Mouse (Mus musculus) c-Kit-negative CD71-positive TER-119-positive erythroid progenitor cells, embryonic 14.5 days (primary cell): ENCODE measurements around the gene Rbm19.

Experiments used
- DNase-seq: peaks from one replicate; pipeline ENCODE4 v3.0.0-alpha.2; 2013; ENCODE audit warnings: low read depth, low spot score

Rbm19 gene

GRCm38 (mm10) chr5:120199865-120200264 is 83.6 kb downstream of the Rbm19 start:
- no peak for DNase-seq

GRCm38 (mm10) chr5:120204316-120204715 is 88.1 kb downstream of the Rbm19 start:
- DNase-seq, result no peak

DNA sequence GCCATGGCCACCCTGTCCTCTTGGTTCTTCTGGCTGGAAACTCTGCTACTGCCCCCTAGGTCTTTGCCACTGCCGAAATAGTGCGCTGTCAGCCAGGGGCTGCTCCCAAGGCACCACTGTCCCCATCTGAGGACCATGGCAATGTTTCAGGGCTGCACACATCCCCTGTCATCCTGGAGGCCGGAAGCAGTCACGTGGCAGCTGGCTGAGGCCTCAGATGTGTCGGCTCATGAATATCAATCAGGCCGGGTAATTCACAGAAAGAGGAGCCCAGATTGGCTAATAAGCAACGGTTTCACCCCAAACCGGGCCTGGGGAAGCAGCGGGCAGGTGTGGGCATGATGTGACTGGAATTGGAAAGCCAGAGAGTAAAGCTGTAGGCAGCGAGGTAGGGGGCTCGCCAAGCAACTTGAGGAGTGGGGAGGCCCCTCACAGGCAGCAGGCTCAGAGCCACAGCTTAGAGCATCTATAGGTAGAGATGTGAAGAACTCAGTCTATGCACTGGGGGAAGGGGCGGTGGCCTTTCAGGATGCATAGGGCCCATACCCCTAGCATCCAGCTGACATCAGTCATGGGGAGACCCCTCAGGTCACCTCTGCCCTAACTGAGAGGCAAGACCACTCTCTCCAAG is 90.2 kb downstream of the Rbm19 start:
- DNase-seq, result no peak

DNA sequence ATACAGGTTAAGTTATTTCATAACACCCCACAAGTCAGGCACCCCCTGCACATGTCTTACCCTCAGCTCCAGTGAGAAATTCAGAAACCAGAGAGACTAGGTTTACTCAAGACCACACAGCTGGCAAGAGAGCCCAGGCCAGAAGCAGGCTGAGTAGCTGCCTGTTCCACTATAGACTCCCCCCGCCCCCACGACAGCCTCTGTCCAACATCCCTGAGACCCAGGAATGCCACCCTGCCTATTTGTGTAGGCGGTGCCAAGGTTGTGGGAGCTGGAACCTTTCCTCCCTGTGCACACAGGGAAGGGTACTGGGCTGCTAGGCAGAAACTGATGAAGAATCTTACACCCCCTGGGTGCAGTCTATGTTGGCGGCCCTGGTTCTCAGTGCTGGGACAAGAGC is 91.2 kb downstream of the Rbm19 start:
- no peak for DNase-seq

- no peak for DNase-seq
Measured at GRCm38 (mm10) chr5:120210668-120211067, 94.4 kb downstream of the Rbm19 start.

DNA sequence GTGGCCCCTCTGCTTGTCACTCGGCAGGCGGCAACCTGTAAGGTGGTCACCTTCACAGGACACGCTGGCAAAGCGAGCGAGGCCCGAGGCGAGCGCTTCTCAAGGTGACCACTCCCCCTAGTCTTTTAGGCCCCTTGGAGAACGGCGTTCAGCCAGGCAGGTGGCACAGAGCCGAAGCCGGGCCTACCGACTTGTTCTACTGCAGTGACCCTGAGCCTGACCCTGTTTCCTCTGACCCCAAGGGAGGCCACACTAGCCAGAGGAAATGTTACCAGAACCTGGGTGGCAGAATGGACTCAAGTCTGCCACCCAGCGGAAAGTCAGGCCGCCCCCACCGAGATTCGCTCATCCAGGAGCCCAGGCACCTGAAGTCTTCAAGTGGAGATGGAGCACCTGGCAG is 94.9 kb downstream of the Rbm19 start:
- no peak for DNase-seq

GRCm38 (mm10) chr5:120214511-120214910 is 98.2 kb downstream of the Rbm19 start:
- no peak for DNase-seq

DNA sequence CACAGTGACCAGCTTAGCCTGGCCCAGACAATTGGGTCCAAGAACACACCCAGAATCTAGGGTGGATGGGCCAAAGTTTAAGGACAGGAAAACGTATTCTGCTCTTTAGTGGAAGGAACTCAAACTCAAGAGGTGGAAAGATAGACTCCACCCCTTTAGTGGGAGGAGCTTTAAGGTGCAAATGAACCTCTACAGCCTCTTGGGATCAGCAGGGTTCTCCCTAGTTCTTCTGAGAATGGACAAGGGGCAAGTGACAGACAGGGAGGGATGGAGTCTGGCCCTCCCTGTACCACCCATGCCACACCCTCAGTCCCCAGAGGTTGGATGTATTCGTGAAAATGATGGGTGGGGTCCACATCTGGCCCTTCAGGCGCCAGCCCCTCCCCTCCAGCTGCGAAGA is 105.0 kb downstream of the Rbm19 start:
- DNase-seq, result no peak

DNA sequence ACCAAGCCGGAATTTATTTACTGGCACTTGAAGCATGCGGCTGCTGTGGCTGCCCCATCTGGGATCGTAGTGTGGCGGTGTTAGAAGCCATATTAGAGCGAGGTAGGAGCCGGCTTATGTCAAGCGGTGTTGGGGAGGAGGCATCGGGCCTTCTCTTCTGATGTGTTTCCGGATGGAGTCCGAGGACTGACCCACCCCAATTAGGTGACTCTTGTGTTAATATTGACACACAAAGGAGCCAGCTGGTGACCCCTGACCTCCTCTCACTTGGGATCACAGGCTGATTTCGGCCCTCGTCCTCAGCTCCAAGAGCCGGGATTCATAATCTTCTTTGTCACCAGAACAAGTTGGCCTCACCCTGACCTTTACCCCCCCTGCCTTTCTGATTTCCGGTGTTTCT is 109.1 kb downstream of the Rbm19 start:
- DNase-seq, result no peak

GRCm38 (mm10) chr5:120228613-120229409 is 112.5 kb downstream of the Rbm19 start:
- DNase-seq, result no peak

GRCm38 (mm10) chr5:120231435-120232147 is 115.3 kb downstream of the Rbm19 start:
- DNase-seq, result no peak

- no peak for DNase-seq
Measured at GRCm38 (mm10) chr5:120235147-120235546, 118.9 kb downstream of the Rbm19 start.

GRCm38 (mm10) chr5:120235571-120235970 is 119.3 kb downstream of the Rbm19 start:
- DNase-seq, result no peak

DNA sequence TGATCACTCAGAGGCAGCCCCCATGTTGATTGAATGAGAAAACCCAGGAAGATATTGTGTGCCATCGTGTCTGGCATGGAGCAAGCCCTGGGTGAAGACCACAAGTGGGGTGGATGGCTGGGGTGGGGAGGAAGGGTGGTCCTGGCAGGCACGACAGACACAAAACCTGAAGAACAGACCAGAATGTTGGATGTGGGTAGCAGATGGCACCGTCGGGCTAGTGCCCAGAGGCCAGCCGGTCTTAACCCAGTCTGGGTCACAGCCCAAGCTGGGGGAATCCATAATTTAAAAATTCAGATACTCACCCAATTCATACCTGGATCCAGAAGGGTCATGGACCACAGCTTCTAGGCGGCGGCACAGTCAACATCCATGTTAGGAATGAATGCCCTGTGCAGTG is 123.8 kb downstream of the Rbm19 start:
- no peak for DNase-seq

DNA sequence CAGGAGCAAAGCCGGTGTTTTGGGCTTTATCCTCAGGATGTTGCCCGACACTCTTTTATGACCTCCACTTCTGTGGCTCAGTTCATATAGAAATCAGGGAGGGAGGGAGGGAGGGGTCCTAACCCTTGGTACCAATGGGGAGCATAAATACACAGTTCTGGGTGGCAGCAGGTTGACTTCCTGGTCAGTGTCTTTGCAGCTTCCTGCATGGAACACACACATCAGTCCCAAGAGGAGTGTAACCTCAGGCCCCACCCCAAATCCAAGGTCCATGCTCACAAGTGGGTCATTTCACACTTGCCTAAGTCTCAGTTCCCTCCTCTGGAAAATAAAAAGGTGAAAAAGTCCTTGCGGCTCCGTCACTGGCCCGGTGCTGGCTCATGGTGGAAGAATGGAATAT is 129.1 kb downstream of the Rbm19 start:
- no peak for DNase-seq
